Mouse (Mus musculus) testis, adult 2 months (tissue): ENCODE data around the gene Mob3b. TPM values are rescaled to one million over a fixed set of nuclear protein-coding genes. Genes with fewer than 3 reads are reported as not detected.

Experiments used
- H3K27ac ChIP-seq: fragments of 200-500 bp; 2 replicates; pipeline ENCODE4 v1.5.1; 2012; ENCODE audit warnings: low read depth, low read length; ENCODE audit not compliant: control insufficient read depth, insufficient read depth
- H3K27me3 ChIP-seq: fragments of 200-500 bp; 2 replicates; pipeline ENCODE4 v1.6.1; 2012; ENCODE audit warnings: mild to moderate bottlenecking, low read length, moderate library complexity; ENCODE audit not compliant: control insufficient read depth, insufficient read depth
- H3K36me3 ChIP-seq: fragments of 200-500 bp; 2 replicates; pipeline ENCODE4 v1.6.1; 2012; ENCODE audit warnings: mild to moderate bottlenecking, low read length; ENCODE audit not compliant: control insufficient read depth, insufficient read depth
- H3K4me1 ChIP-seq: fragments of 200-500 bp; 2 replicates; pipeline ENCODE4 v1.6.1; 2012; ENCODE audit warnings: low read length; ENCODE audit not compliant: control insufficient read depth, insufficient read depth
- H3K4me3 ChIP-seq: fragments of 200-500 bp; 2 replicates; pipeline ENCODE4 v1.5.1; 2012; ENCODE audit warnings: low read depth, mild to moderate bottlenecking, low read length, moderate library complexity, mixed read lengths; ENCODE audit not compliant: control insufficient read depth
- CTCF ChIP-seq: fragments of 200-500 bp; IDR thresholded peaks from 2 replicates; pipeline ENCODE4 v1.5.1; 2012; ENCODE audit warnings: low read depth, mild to moderate bottlenecking, inconsistent platforms, low read length, moderate library complexity; ENCODE audit not compliant: control insufficient read depth, insufficient read depth, insufficient replicate concordance
- POLR2A ChIP-seq: fragments of 200-500 bp; IDR thresholded peaks from 2 replicates; pipeline ENCODE4 v1.6.1; 2012; ENCODE audit warnings: low read depth, mild to moderate bottlenecking, inconsistent platforms, low read length, moderate library complexity; ENCODE audit not compliant: control insufficient read depth
- polyA plus RNA-seq: library from polyadenylated mRNA; depleted of rRNA; stranded (reverse); fragments of >200 nt; gene quantifications from 2 replicates; pipeline ENCODE4 v1.2.3, GENCODE M21; 2012

Gene Mob3b
- polyA plus RNA-seq, 1 experiment = 1.4 TPM

- Histone ChIP-seq H3K4me3 (no peak overlapping the region), H3K27me3 (no peaks in the 10 kb centered on the region), H3K36me3 (no peaks in the 10 kb centered on the region), H3K4me1 (no peaks in the 10 kb centered on the region; the same call in 1 of the 2 replicates), H3K27ac (no peak overlapping the region)
- TF ChIP-seq CTCF (no peak), POLR2A (no peak)
These were observed 163.7 kb downstream of the Mob3b start for GRCm38 (mm10) chr4:34993639-34993975.

- Histone ChIP-seq H3K27ac (no peak overlapping the region), H3K4me1 (no peaks in the 10 kb centered on the region; the same call in 1 of the 2 replicates), H3K4me3 (no peak overlapping the region)
These were observed 164.2 kb downstream of the Mob3b start for GRCm38 (mm10) chr4:34992866-34993638.

GRCm38 (mm10) chr4:34991891-34992865, 165.1 kb downstream of the Mob3b start:
- TF ChIP-seq CTCF = no peak
- TF ChIP-seq POLR2A = no peak
- Histone ChIP-seq H3K4me3 (no peak overlapping the region), H3K36me3 (no peaks in the 10 kb centered on the region), H3K27me3 (no peaks in the 10 kb centered on the region), H3K27ac (no peak overlapping the region), H3K4me1 (no peaks in the 10 kb centered on the region; the same call in 1 of the 2 replicates)

More at GRCm38 (mm10) chr4:34992866-34993638, 164.2 kb downstream of the Mob3b start:
- Histone ChIP-seq H3K36me3 (no peaks in the 10 kb centered on the region), H3K27me3 (no peaks in the 10 kb centered on the region)
- TF ChIP-seq POLR2A (no peak), CTCF (no peak)

GRCm38 (mm10) chr4:34991116-34991515, 166.2 kb downstream of the Mob3b start:
- no peak overlapping the region for H3K4me3 ChIP-seq
- no peaks in the 10 kb centered on the region; the same call in 1 of the 2 replicates for H3K4me1 ChIP-seq
- no peaks in the 10 kb centered on the region for H3K27me3 ChIP-seq
- TF ChIP-seq POLR2A (no peak), CTCF (no peak)
- no peak overlapping the region for H3K27ac ChIP-seq
- no peaks in the 10 kb centered on the region for H3K36me3 ChIP-seq

GRCm38 (mm10) chr4:34990659-34991058, 166.6 kb downstream of the Mob3b start:
- Histone ChIP-seq H3K4me1 (no peaks in the 10 kb centered on the region; the same call in 1 of the 2 replicates), H3K27me3 (no peaks in the 10 kb centered on the region), H3K36me3 (no peaks in the 10 kb centered on the region), H3K27ac (no peak overlapping the region), H3K4me3 (no peak overlapping the region)
- TF ChIP-seq POLR2A = no peak
- no peak for TF ChIP-seq CTCF

- no peaks in the 10 kb centered on the region for H3K36me3 ChIP-seq
- no peak overlapping the region for H3K4me3 ChIP-seq
- H3K27ac ChIP-seq = no peak overlapping the region
- no peak for TF ChIP-seq CTCF
- TF ChIP-seq POLR2A = no peak
- no peaks in the 10 kb centered on the region; the same call in 1 of the 2 replicates for H3K4me1 ChIP-seq
- no peaks in the 10 kb centered on the region for H3K27me3 ChIP-seq
These were observed 169.7 kb downstream of the Mob3b start for GRCm38 (mm10) chr4:34987568-34987967.

- no peak overlapping the region for H3K27ac ChIP-seq
- TF ChIP-seq CTCF = no peak
- TF ChIP-seq POLR2A = no peak
These were observed 170.2 kb downstream of the Mob3b start for GRCm38 (mm10) chr4:34987109-34987508.

More at GRCm38 (mm10) chr4:34987109-34987508, 170.2 kb downstream of the Mob3b start:
- no peaks in the 10 kb centered on the region for H3K36me3 ChIP-seq
- H3K4me1 ChIP-seq = no peaks in the 10 kb centered on the region; the same call in 1 of the 2 replicates
- no peaks in the 10 kb centered on the region for H3K27me3 ChIP-seq
- H3K4me3 ChIP-seq = no peak overlapping the region
